Mouse (Mus musculus): Measurements from ENCODE around the gene Rap2a.

DNA sequence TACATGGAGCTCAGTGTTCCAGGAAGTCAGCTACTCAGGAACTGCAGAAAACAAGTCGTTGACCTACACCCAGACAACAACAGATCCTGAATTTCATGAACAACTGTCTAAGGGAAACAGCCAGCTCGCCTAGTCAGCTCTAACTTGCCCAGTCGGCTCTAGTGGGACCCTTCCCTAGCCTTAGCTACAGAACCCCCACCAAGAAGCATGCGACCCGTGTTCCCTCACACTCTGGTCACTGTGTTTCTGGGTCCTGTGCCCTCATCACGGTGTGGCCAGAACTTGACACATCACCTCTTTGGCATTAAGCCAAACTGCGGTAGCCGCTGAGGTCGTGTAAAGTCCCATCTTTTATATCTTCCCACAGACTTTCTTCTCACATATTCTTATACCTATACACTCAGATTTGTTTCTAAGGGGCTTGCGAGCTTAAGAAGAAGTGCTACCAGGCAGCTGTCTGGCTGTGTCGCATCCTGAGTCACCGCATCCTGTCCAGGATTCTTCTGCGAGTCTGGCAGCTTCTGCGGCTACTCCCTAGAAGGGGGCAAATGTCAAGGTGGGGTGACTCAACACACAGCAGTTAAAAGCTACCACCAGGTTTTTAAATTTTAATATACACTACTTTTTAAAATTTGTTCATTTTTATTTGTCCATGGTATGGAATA, 9.0 kb upstream of the Rap2a start:
- TF ChIP-seq CTCF (IDR thresholded peaks at IDR 0.05; ENCODE audit: low read depth, low read length) (no peak), POLR2A (IDR thresholded peaks at IDR 0.05; ENCODE audit: borderline replicate concordance, low read depth, low read length) (no peak)
